Comparison of ENCODE assay signal across 14 mouse cellular contexts in the genomic region with DNA sequence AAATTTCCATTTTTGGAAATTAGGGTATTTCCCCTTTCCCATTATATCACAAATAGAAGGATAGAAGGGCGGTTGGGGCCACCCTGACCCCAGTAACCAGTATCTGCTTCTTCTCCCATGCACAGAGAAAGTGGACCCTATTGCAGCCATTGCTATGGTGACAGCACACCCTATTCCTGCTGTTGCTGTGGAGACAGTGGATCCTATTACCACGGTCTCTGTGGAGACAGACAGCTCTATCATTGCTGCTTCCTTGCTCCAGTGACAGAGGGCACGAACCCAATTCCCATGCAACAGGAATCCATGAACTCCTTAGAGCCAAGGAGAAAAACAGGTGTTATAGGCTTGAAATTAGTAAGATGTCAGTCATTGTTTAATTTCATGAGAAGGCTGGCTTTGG. TPM values are rescaled to one million over a fixed set of nuclear protein-coding genes. Genes with fewer than 3 reads are reported as not detected.
DNase-seq lines count a peak whose midpoint lies in the region; ATAC-seq lines count a peak whose summit lies in the region.
"Had no signal": no experiment of that assay in that cellular context is flagged by ENCODE, and none has a peak within 500 bp of the region (broad histone marks: within the 10 kb centered on the region; RNA-seq: fewer than 3 reads in every experiment).

No protein-coding gene starts in this region.

- peak; percentile 69 for ATAC-seq in hindbrain, embryonic 13.5 days (ENCODE audit: low FRiP score)
- ATAC-seq in midbrain, embryonic 15.5 days (replicated peaks) = peak; percentile 93

- H3K4me1 ChIP-seq in hindbrain, embryonic 13.5 days (replicated peaks) = peaks cover 11% of the 10 kb centered on the region
- peaks cover 11% of the 10 kb centered on the region for H3K4me1 ChIP-seq in midbrain, embryonic 15.5 days
- H3K4me1 ChIP-seq: limb, embryonic 12.5 days had no signal

- H3K4me3 ChIP-seq in hindbrain, embryonic 13.5 days = no peak overlapping the region
- H3K4me3 ChIP-seq in midbrain, embryonic 15.5 days = no peak overlapping the region
- H3K4me3 ChIP-seq: embryonic facial prominence, embryonic 13.5 days; gastrocnemius, adult 2 months; limb, embryonic 12.5 days had no signal

- H3K4me2 ChIP-seq in hindbrain, embryonic 13.5 days = no peak overlapping the region
- no peak overlapping the region for H3K4me2 ChIP-seq in midbrain, embryonic 15.5 days
- H3K4me2 ChIP-seq: embryonic facial prominence, embryonic 13.5 days; limb, embryonic 12.5 days had no signal

- H3K9me3 ChIP-seq in hindbrain, embryonic 13.5 days = no peaks in the 10 kb centered on the region
- no peaks in the 10 kb centered on the region for H3K9me3 ChIP-seq in midbrain, embryonic 15.5 days
- H3K9me3 ChIP-seq: embryonic facial prominence, embryonic 13.5 days; limb, embryonic 12.5 days had no signal

- H3K27ac ChIP-seq in hindbrain, embryonic 13.5 days = no peak overlapping the region
- H3K27ac ChIP-seq in midbrain, embryonic 15.5 days = 0 out of 2 replicates have a peak overlapping the region, but pooled peaks have one; percentile 17
- H3K27ac ChIP-seq: embryonic facial prominence, embryonic 13.5 days; gastrocnemius, adult 2 months; limb, embryonic 12.5 days had no signal

- H3K36me3 ChIP-seq in hindbrain, embryonic 13.5 days = no peaks in the 10 kb centered on the region
- H3K36me3 ChIP-seq in midbrain, embryonic 15.5 days (replicated peaks) = no peaks in the 10 kb centered on the region
- H3K36me3 ChIP-seq: embryonic facial prominence, embryonic 13.5 days; limb, embryonic 12.5 days had no signal

- no peaks in the 10 kb centered on the region for H3K27me3 ChIP-seq in hindbrain, embryonic 13.5 days
- 0 out of 2 replicates have a peak, but pooled peaks cover 3% of the 10 kb centered on the region for H3K27me3 ChIP-seq in midbrain, embryonic 15.5 days (replicated peaks)
- H3K27me3 ChIP-seq: embryonic facial prominence, embryonic 13.5 days; limb, embryonic 12.5 days had no signal

- DNase-seq in left cerebral cortex, postnatal 14 days (ENCODE audit: low spot score in 2 of 2) = peak; percentile 27 to 38
- no peak for DNase-seq in left cerebral cortex, adult 8-10 months (ENCODE audit: low spot score in 2 of 2)
- DNase-seq in embryo, embryonic 11 days = peak; percentile 64
- DNase-seq in testis, postnatal 10 days (ENCODE audit: low spot score) = no peak
- DNase-seq in adrenal gland, postnatal 25 days = no peak
- no peak for DNase-seq in cerebellum, adult 9-10 months
- DNase-seq: gastrocnemius, adult 2 months; kidney, postnatal 36 days; lung, postnatal 4 days had no signal

- 16% methylated on average over 3 of the region's 3 CpGs for WGBS in hindbrain, embryonic 13.5 days
- WGBS in midbrain, embryonic 15.5 days = 8% methylated on average over 3 of the region's 3 CpGs

- intact Hi-C loops in left cerebral cortex, postnatal 14 days (cut with DNase I) = no loop called here

- H3K9ac ChIP-seq in hindbrain, embryonic 13.5 days = no peak overlapping the region
- no peak overlapping the region for H3K9ac ChIP-seq in midbrain, embryonic 15.5 days
- H3K9ac ChIP-seq: embryonic facial prominence, embryonic 13.5 days; limb, embryonic 12.5 days had no signal

RNA-seq across cellular contexts. Expression of gene Pdzrn4, which starts 48.8 kb away (rescaled TPM):
- total RNA-seq in left cerebral cortex, postnatal 14 days (2021) = 10 to 100 TPM; 13.9 to 15.2 TPM
- 10 to 100 TPM in 1 of 4 experiments, 1 to 10 TPM in 3; 8.8 to 11.0 (median 9.7) TPM for total RNA-seq in left cerebral cortex, adult 8-10 months (2022)
- 42.7 and 45.3 TPM in 2 replicates for polyA plus RNA-seq in hindbrain, embryonic 13.5 days (2015; fragmentation: Nextera tagmentation; extraction: Ambion mirVana)
- polyA plus RNA-seq in midbrain, embryonic 15.5 days (2015; fragmentation: Nextera tagmentation; extraction: Ambion mirVana) = 35.1 and 35.5 TPM in 2 replicates
- 0.49 TPM in 1 of 2 replicates, not detected in the other for total RNA-seq in adrenal gland, postnatal 25 days (2021)
- total RNA-seq: neutrophil, adult 5-6 weeks had no signal

Comparison
In these comparisons a context has a peak if more than half of its experiments do, and no peak if none do; other contexts are left out.
1. DNase-seq: peak in left cerebral cortex, postnatal 14 days (2 of 2) and embryo, embryonic 11 days (single experiment); none in left cerebral cortex, adult 8-10 months (0 of 2), testis, postnatal 10 days (single experiment), adrenal gland, postnatal 25 days (single experiment) and cerebellum, adult 9-10 months (single experiment).